Mouse (Mus musculus) limb, embryonic 14.5 days (tissue): ENCODE data around the gene Prune2. TPM values are rescaled to one million over a fixed set of nuclear protein-coding genes. Genes with fewer than 3 reads are reported as not detected.
A peak's percentile ranks its signal among the peaks of the same experiment; 100 is the strongest.

Experiments used
- ATAC-seq: fragments of 200-750 bp; cut with Nextera tagmentation; 2 replicates; pipeline ENCODE4 v1.8.0; 2017; ENCODE audit warnings: low read depth, moderate number of reproducible peaks, moderate TSS enrichment; ENCODE audit not compliant: low FRiP score
- DNase-seq: peaks from one replicate; pipeline ENCODE4 v3.0.0-alpha.2; 2015; ENCODE audit warnings: low spot score
- H3K27ac ChIP-seq: fragments of 300-500 bp; sonication (generic); replicated peaks from 2 replicates; pipeline ENCODE4 v1.5.1; 2014; ENCODE audit warnings: low read depth, mild to moderate bottlenecking, low read length, moderate library complexity, mixed read lengths
- H3K27me3 ChIP-seq: fragments of 300-500 bp; sonication (generic); 2 replicates; pipeline ENCODE4 v1.6.1; 2014; ENCODE audit warnings: low read length, mixed read lengths; ENCODE audit not compliant: control insufficient read depth, insufficient read depth
- H3K36me3 ChIP-seq: fragments of 300-500 bp; sonication (generic); 2 replicates; pipeline ENCODE4 v1.6.1; 2014; ENCODE audit warnings: mild to moderate bottlenecking, low read length, moderate library complexity, mixed read lengths; ENCODE audit not compliant: control insufficient read depth, insufficient read depth
- H3K4me1 ChIP-seq: fragments of 300-500 bp; sonication (generic); 2 replicates; pipeline ENCODE4 v1.6.1; 2014; ENCODE audit warnings: antibody characterized with exemption, low read length, mixed read lengths; ENCODE audit not compliant: control insufficient read depth, insufficient read depth
- H3K4me2 ChIP-seq: fragments of 300-500 bp; sonication (generic); replicated peaks from 2 replicates; pipeline ENCODE4 v1.6.1; 2014; ENCODE audit warnings: low read depth, mild to moderate bottlenecking, low read length, moderate library complexity; ENCODE audit not compliant: severe bottlenecking
- H3K4me3 ChIP-seq: fragments of 300-500 bp; sonication (generic); replicated peaks from 2 replicates; pipeline ENCODE4 v1.5.1; 2014; ENCODE audit warnings: low read length
- H3K9ac ChIP-seq: fragments of 300-500 bp; sonication (generic); 2 replicates; pipeline ENCODE4 v1.6.1; 2014; ENCODE audit warnings: mild to moderate bottlenecking, low read depth, low read length, moderate library complexity; ENCODE audit not compliant: severe bottlenecking
- H3K9me3 ChIP-seq: fragments of 300-500 bp; sonication (generic); 2 replicates; pipeline ENCODE4 v1.6.1; 2016; ENCODE audit warnings: low read length; ENCODE audit not compliant: control insufficient read depth
- POLR2A ChIP-seq: fragments of 200-500 bp; IDR thresholded peaks from 2 replicates; pipeline ENCODE4 v1.8.0; 2012; ENCODE audit warnings: inconsistent platforms, mild to moderate bottlenecking, moderate library complexity, borderline replicate concordance; ENCODE audit not compliant: insufficient read depth, insufficient read length; ENCODE audit errors: extremely low read depth
- WGBS: fragments of 180-500 bp; shearing (Covaris S2); extraction: QIAGEN DNeasy Blood & Tissue Kit; methylation state at CpG from one replicate; pipeline ENCODE4 v1.1.7; 2014; 5-methylcytosine and 5-hydroxymethylcytosine counted together
- polyA plus RNA-seq, 2 experiments: library from polyadenylated mRNA; depleted of rRNA in 1 of 2; stranded (reverse) in 1 of 2; unstranded in 1 of 2; fragments of >200 nt; fragmentation: Nextera tagmentation in 1 of 2; extraction: Ambion mirVana in 1 of 2; gene quantifications; 2 replicates each; pipeline versions ENCODE4 v1.2.1 to v1.2.3; 2012 to 2014

Prune2 gene
- polyA plus RNA-seq, 2 experiments = 2.1 to 2.3 TPM

DNA sequence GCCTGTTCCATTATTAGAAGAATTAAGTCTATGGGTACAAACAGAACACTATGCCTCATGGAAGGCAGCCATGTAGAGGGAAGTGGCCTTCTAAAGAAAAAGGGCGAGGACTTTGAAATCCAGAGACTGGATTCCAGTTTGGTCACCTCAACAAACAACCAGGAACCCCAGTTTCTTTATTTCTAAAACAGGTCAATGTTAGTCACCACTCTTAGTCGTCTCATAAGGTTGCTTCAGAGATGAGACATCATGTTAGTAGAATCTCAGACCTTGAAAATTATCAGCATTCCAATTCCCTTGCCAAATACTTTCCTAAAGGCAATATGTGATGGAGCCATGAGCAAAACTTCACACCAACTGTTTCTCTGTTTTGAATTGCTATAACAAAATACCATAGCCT, 6.6 kb upstream of the Prune2 start:
- Histone ChIP-seq H3K27ac (no peak overlapping the region), H3K27me3 (0 out of 2 replicates have a peak, but pooled peaks cover 3% of the 10 kb centered on the region), H3K4me2 (no peak overlapping the region), H3K4me3 (no peak overlapping the region), H3K4me1 (no peaks in the 10 kb centered on the region), H3K9ac (no peak overlapping the region), H3K9me3 (no peaks in the 10 kb centered on the region), H3K36me3 (no peaks in the 10 kb centered on the region)
- DNase-seq = no peak
- TF ChIP-seq POLR2A = no peak
- ATAC-seq = no peak
- 75% methylated on average over 2 of the region's 2 CpGs for WGBS

DNA sequence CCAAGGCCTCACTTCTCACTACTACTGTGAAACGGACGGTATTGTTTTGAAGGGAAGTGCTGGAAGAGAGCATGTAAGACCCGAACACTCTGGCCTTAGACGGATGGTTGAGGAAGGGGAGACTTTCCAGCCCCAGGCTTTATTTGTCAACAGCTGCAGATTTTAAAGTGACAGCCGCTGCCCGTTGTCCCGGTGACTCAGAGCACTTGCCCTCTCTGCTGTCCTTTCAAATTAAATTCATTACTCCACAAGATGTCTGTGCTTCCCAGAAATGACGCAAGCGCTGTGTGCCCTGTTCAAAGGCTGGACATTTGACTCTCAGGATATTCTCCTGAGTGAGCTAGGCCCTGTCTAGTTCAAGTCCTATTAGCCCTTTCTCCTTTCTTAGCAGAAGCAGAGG, 5.9 kb upstream of the Prune2 start:
- ATAC-seq = no peak
- 46% methylated on average over 9 of the region's 9 CpGs for WGBS
- DNase-seq = no peak
- Histone ChIP-seq H3K36me3 (no peaks in the 10 kb centered on the region), H3K27ac (no peak overlapping the region), H3K27me3 (0 out of 2 replicates have a peak, but pooled peaks cover 4% of the 10 kb centered on the region), H3K4me3 (no peak overlapping the region), H3K4me2 (no peak overlapping the region), H3K9ac (no peak overlapping the region), H3K9me3 (no peaks in the 10 kb centered on the region), H3K4me1 (no peaks in the 10 kb centered on the region)
- no peak for TF ChIP-seq POLR2A

DNA sequence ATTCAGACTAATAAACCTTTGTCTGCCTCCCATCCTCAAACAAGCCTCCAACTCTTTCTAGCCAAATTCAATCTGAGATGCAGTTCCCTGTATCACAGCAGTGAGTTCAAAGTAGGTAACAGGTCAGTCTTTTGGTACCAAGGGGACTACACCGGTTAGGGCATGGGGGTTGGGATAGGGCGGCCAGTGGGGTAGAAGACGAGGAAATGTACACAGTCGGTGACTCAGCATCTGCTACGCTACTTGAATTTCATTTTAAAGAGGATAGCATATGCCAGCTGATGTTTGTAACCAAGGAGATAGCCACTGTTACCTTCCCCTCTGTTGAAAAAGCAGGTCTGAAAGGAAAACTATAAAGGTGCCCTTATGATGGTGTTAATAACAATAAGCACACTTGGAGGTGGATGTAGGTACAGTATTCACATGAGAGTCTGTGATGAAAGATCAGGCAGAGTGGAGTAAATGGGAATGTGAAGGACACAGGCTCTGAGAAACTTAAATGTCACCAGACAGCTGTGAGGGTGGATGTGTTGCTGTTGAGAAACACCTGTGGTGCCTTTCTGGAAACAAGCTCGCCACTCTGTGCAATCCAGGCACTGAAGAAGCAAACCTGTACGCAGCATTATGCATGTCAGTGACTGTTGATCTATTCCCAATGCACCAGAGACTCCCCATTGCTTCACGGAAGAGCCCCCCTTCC, 5.1 kb upstream of the Prune2 start:
- Histone ChIP-seq H3K27ac (no peak overlapping the region), H3K4me1 (0 out of 2 replicates have a peak, but pooled peaks cover 4% of the 10 kb centered on the region), H3K9me3 (no peaks in the 10 kb centered on the region), H3K4me3 (no peak overlapping the region), H3K27me3 (0 out of 2 replicates have a peak, but pooled peaks cover 4% of the 10 kb centered on the region), H3K4me2 (no peak overlapping the region), H3K9ac (no peak overlapping the region), H3K36me3 (no peaks in the 10 kb centered on the region)
- WGBS = 85% methylated on average over 8 of the region's 8 CpGs
- no peak for TF ChIP-seq POLR2A
- no peak for ATAC-seq
- no peak for DNase-seq

DNA sequence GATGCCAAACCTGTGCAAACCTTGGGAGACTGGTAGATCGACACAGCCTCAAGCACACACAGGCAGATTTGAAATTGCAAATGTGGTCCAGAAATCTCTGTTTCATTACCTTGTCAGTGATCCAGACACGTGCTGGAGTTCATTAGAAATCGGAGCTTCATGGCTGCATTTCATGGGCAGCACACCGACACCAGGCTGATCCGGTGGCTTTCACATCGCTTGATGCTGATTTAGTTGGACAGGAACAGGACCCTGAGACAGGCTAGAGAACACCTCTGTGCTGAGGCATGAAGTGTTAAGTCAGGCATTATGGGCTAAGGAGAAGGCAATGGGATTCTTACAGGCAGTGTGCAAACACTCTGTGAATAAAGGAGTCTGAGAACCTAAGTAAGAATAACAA, 1.2 kb upstream of the Prune2 start:
- no peak overlapping the region for H3K9ac ChIP-seq
- ATAC-seq (no peak), DNase-seq (no peak)
- H3K4me1 ChIP-seq = peaks cover 11% of the 10 kb centered on the region
- H3K9me3 ChIP-seq = no peaks in the 10 kb centered on the region
- peaks cover 17% of the 10 kb centered on the region for H3K27me3 ChIP-seq
- no peak overlapping the region for H3K27ac ChIP-seq
- no peaks in the 10 kb centered on the region for H3K36me3 ChIP-seq
- 62% methylated on average over 6 of the region's 6 CpGs for WGBS
- H3K4me3 ChIP-seq = no peak overlapping the region
- H3K4me2 ChIP-seq = no peak overlapping the region
- TF ChIP-seq POLR2A = no peak

DNA sequence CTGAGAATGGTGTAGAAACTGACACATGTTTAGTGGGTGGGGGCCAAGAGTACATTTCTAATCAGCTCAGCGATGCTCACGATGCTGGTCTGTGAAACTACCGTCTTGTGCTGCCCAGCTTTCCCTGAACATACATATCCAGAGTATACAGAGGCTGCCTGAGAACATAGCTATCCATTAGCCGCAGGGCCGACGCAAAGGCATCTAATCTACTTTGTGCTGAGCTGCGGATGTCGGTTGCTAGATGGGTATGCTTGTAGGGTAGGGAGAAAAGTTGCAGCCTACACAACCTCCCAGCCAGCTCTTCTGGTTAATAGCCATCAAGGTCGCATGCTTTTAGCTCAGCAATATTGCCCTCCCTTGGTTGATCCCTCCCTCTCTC, 696 bp upstream of the Prune2 start:
- H3K4me3 ChIP-seq = no peak overlapping the region
- H3K9ac ChIP-seq = no peak overlapping the region
- TF ChIP-seq POLR2A = no peak
- H3K27ac ChIP-seq = no peak overlapping the region
- peak overlapping the region; percentile 73; the same call in 1 of the 2 replicates for H3K4me2 ChIP-seq
- ATAC-seq = no peak
- no peak for DNase-seq
- H3K4me1 ChIP-seq = peaks cover 11% of the 10 kb centered on the region
- WGBS = 53% methylated on average over 9 of the region's 9 CpGs
- H3K27me3 ChIP-seq = peaks cover 17% of the 10 kb centered on the region
- no peaks in the 10 kb centered on the region for H3K9me3 ChIP-seq
- H3K36me3 ChIP-seq = no peaks in the 10 kb centered on the region
